Mouse (Mus musculus) kidney, adult 18-20 months (tissue): ENCODE measurements around the gene Klhl12.
"Not testable (repeated sequence)": the region's sequence is repeated elsewhere in the genome, so short reads cannot be mapped to it uniquely, and the experiment has no call there.

Experiments
- DNase-seq: peaks from one replicate; pipeline ENCODE4 v3.0.0; 2021

Gene Klhl12

GRCm38 (mm10) chr1:134517841-134518240, 62.5 kb downstream of the Klhl12 start:
- DNase-seq = not testable (repeated sequence)

GRCm38 (mm10) chr1:134518677-134519076, 63.3 kb downstream of the Klhl12 start:
- peak; percentile 81 for DNase-seq

GRCm38 (mm10) chr1:134519201-134519600, 63.9 kb downstream of the Klhl12 start:
- DNase-seq = not testable (repeated sequence)

GRCm38 (mm10) chr1:134520001-134520721, 64.8 kb downstream of the Klhl12 start:
- DNase-seq = no peak

GRCm38 (mm10) chr1:134521163-134521562, 65.8 kb downstream of the Klhl12 start:
- DNase-seq = no peak

- no peak for DNase-seq
These were observed 67.0 kb downstream of the Klhl12 start for GRCm38 (mm10) chr1:134522325-134522724.

GRCm38 (mm10) chr1:134524424-134524823, 69.1 kb downstream of the Klhl12 start:
- no peak for DNase-seq

GRCm38 (mm10) chr1:134525015-134525414, 69.7 kb downstream of the Klhl12 start:
- DNase-seq = no peak

- DNase-seq = no peak
These were observed 71.4 kb downstream of the Klhl12 start for GRCm38 (mm10) chr1:134526752-134527151.

GRCm38 (mm10) chr1:134530618-134531017, 75.3 kb downstream of the Klhl12 start:
- DNase-seq = no peak

- not testable (repeated sequence) for DNase-seq
These were observed 78.4 kb downstream of the Klhl12 start for GRCm38 (mm10) chr1:134533710-134534109.

- DNase-seq = no peak
These were observed 79.7 kb downstream of the Klhl12 start for GRCm38 (mm10) chr1:134535054-134535453.

GRCm38 (mm10) chr1:134535513-134535912, 80.2 kb downstream of the Klhl12 start:
- DNase-seq = no peak

- DNase-seq = no peak
These were observed 85.3 kb downstream of the Klhl12 start for GRCm38 (mm10) chr1:134540610-134541009.
